Comparison of ENCODE assay signal across 8 mouse cellular contexts in the genomic region with DNA sequence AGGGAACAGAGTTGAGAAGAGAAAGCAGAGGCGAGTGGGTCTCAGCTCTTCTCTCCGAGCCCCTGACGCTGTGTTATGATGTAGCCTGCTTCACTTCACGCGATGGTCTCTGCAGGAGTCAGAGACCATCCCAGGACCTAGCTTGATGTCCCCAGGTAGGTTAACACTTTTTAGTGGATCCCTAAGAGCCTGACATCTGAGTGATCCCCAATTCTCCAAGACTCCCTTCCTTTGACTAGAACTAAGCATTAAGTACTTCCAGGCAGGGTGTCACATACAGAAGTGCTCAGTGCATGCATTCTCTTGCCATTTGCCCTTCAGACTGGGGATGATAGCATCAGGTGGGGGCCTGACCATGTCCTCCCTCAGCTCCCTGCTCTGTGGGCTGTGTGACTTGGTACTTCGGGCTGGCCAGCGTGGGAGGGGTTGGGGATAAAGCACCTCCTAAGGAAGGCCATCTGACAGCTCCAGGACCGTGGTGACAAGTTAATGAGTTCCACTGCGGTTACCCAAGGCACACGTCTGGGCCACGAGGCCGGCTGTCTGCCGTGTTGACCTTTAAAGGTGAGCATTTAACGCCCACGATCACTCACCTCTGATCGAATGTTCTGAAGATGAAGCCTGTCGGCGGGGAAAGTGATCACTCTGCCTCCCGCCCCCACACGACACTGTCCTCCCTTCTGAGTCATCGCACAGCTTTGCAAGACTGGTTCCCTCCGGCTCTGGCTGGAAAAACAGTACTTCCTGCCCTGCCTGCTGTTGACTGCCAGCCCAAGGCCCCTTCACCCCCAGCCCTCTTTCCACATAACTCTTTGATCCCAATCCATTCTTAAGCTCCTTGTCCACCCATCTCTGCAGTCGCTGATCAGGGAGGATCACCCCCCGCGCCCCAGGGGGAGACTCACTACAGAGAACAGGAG.
DNase-seq lines count a peak whose midpoint lies in the region; ATAC-seq and TF ChIP-seq lines count a peak whose summit lies in the region.

No protein-coding gene starts in this region.

- H3K36me3 ChIP-seq in kidney, postnatal 0 days (ENCODE audit: insufficient read depth, low read length) = no peaks in the 10 kb centered on the region

- H3K27me3 ChIP-seq in kidney, postnatal 0 days (ENCODE audit: insufficient read depth, low read length) = peaks cover 4% of the 10 kb centered on the region; the same call in 1 of the 2 replicates

- TF ChIP-seq CTCF in kidney, postnatal 0 days (IDR thresholded peaks at IDR 0.05; ENCODE audit: low read depth) = no peak

- no peak overlapping the region for H3K27ac ChIP-seq in kidney, postnatal 0 days

- DNase-seq in kidney, postnatal 0 days (ENCODE audit: low spot score) = peak; percentile 85
- DNase-seq in kidney, adult 18-20 months = no peak
- DNase-seq in adrenal gland, postnatal 10 days = peak; percentile 80
- DNase-seq in kidney, postnatal 25 days = peak; percentile 21 to 48
- no peak for DNase-seq in cerebellum, adult 18-20 months
- no peak for DNase-seq in cerebellum, postnatal 25 days
- DNase-seq in spleen, postnatal 14 days (ENCODE audit: low spot score in 2 of 2) = no peak

- H3K4me2 ChIP-seq in kidney, postnatal 0 days (ENCODE audit: low read length) = peak overlapping the region; percentile 32

- peak; percentile 86 for ATAC-seq in kidney, postnatal 0 days (replicated peaks; ENCODE audit: low FRiP score, low read depth)
- ATAC-seq in CD4-positive, CD25-positive, alpha-beta regulatory T cell, adult 4 months = peak; percentile 86

- no peaks in the 10 kb centered on the region for H3K4me1 ChIP-seq in kidney, postnatal 0 days (replicated peaks; ENCODE audit: insufficient read depth, low read length)

- no peak overlapping the region for H3K9ac ChIP-seq in kidney, postnatal 0 days (ENCODE audit: low read depth, low read length)

- no peaks in the 10 kb centered on the region for H3K9me3 ChIP-seq in kidney, postnatal 0 days (replicated peaks; ENCODE audit: low read length)

- no peak overlapping the region for H3K4me3 ChIP-seq in kidney, postnatal 0 days (replicated peaks; ENCODE audit: low read depth, low read length)

- 23% methylated on average over 25 of the region's 25 CpGs for WGBS in kidney, postnatal 0 days

Comparison
In these comparisons a context has a peak if more than half of its experiments do, and no peak if none do; other contexts are left out.
1. DNase-seq: peak in kidney, postnatal 0 days (single experiment), adrenal gland, postnatal 10 days (single experiment) and kidney, postnatal 25 days (2 of 2); none in kidney, adult 18-20 months (single experiment), cerebellum, adult 18-20 months (0 of 2), cerebellum, postnatal 25 days (0 of 2) and spleen, postnatal 14 days (0 of 2).